Mouse (Mus musculus) liver, embryonic 11.5 days (tissue): ENCODE measurements around the gene Nbr1. TPM values are rescaled to one million over a fixed set of nuclear protein-coding genes. Genes with fewer than 3 reads are reported as not detected.
A peak's percentile ranks its signal among the peaks of the same experiment; 100 is the strongest.

Source experiments
- ATAC-seq: fragments of 200-750 bp; cut with Nextera tagmentation; replicated peaks from 2 replicates; pipeline ENCODE4 v1.8.0; 2017; ENCODE audit warnings: moderate number of reproducible peaks, mild to moderate bottlenecking, moderate TSS enrichment, moderate library complexity; ENCODE audit not compliant: low FRiP score
- DNase-seq: peaks from one replicate; pipeline ENCODE4 v3.0.0-alpha.2; 2017; ENCODE audit warnings: low spot score
- H3K27ac ChIP-seq: fragments of 300-500 bp; sonication (generic); 2 replicates; pipeline ENCODE4 v1.5.1; 2014; ENCODE audit warnings: mild to moderate bottlenecking, low read depth, low read length, control low read depth
- H3K27me3 ChIP-seq: fragments of 300-500 bp; sonication (generic); replicated peaks from 2 replicates; pipeline ENCODE4 v1.6.1; 2014; ENCODE audit warnings: low read length, mixed read lengths; ENCODE audit not compliant: control insufficient read depth, insufficient read depth
- H3K36me3 ChIP-seq: fragments of 300-500 bp; sonication (generic); 2 replicates; pipeline ENCODE4 v1.6.1; 2014; ENCODE audit warnings: mild to moderate bottlenecking, low read length, moderate library complexity, mixed read lengths; ENCODE audit not compliant: control insufficient read depth, insufficient read depth
- H3K4me1 ChIP-seq: fragments of 300-500 bp; sonication (generic); replicated peaks from 2 replicates; pipeline ENCODE4 v1.6.1; 2014; ENCODE audit warnings: low read length, mixed read lengths; ENCODE audit not compliant: control insufficient read depth, insufficient read depth
- H3K4me2 ChIP-seq: fragments of 300-500 bp; sonication (generic); 2 replicates; pipeline ENCODE4 v1.6.1; 2014; ENCODE audit warnings: mild to moderate bottlenecking, control low read depth, moderate library complexity
- H3K4me3 ChIP-seq: fragments of 300-500 bp; sonication (generic); 2 replicates; pipeline ENCODE4 v1.5.1; 2014; ENCODE audit warnings: low read depth, low read length, control low read depth
- H3K9ac ChIP-seq: fragments of 300-500 bp; sonication (generic); 2 replicates; pipeline ENCODE4 v1.6.1; 2014; ENCODE audit warnings: low read depth, low read length, control low read depth
- H3K9me3 ChIP-seq: fragments of 300-500 bp; sonication (generic); 2 replicates; pipeline ENCODE4 v1.6.1; 2016; ENCODE audit warnings: low read length, inconsistent platforms, mixed read lengths; ENCODE audit not compliant: control insufficient read depth
- WGBS: fragments of 180-500 bp; shearing (Covaris S2); extraction: QIAGEN DNeasy Blood & Tissue Kit; methylation state at CpG from one replicate; pipeline ENCODE4 v1.1.7; 2014; 5-methylcytosine and 5-hydroxymethylcytosine counted together
- polyA plus RNA-seq: library from polyadenylated mRNA; unstranded; fragments of >200 nt; fragmentation: Nextera tagmentation; extraction: Ambion mirVana; gene quantifications from 2 replicates; pipeline ENCODE4 v1.2.1, GENCODE M21; 2014

Gene Nbr1
- polyA plus RNA-seq, 1 experiment from 2014 or later = 55.7 TPM

DNA sequence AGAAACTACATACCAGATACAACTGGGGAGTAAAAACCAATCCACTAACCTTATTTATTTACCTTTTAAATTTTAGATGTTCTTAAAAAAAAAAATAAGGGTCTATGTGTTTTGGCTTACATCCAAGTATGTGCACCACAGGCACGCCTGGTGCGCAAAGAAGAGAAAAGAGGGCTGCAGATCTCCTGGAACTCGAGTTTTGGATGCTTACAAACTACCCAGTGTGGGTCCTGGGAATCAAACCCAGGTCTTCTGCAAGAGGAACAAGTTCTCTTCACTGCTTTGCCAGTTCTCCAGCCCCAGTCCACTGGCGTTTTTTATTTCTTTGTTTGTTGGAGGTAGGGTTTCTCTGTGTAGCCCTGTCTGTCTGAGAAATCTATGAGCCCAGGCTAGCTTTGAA lies 25.3 kb upstream of the Nbr1 start:
- H3K27me3 ChIP-seq = no peaks in the 10 kb centered on the region
- peaks cover 31% of the 10 kb centered on the region for H3K36me3 ChIP-seq
- H3K9me3 ChIP-seq = no peaks in the 10 kb centered on the region
- no peaks in the 10 kb centered on the region for H3K4me1 ChIP-seq
- no peak for DNase-seq
- no peak overlapping the region for H3K4me2 ChIP-seq
- WGBS = 90% methylated on average over 4 of the region's 4 CpGs
- H3K4me3 ChIP-seq = no peak overlapping the region
- no peak for ATAC-seq
- H3K9ac ChIP-seq = no peak overlapping the region
- no peak overlapping the region for H3K27ac ChIP-seq

DNA sequence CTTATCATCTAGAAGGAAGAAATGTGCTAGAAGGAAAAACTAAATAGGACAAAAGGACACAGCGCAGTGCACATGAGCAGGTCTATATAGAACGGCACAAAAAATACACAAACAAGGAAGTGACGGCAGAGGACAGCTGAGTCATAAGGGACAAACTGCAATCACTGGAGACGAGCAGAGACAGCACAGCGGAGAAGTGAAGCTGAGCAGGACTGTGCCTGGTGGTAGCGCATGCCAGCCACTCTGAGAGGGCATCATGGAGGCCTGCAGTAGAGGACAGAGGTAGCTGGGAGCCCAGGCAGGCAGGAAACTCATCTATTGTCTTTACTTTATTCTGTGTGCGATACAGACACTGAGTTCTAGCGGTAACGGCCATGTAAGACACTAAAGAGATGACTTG lies 8.4 kb upstream of the Nbr1 start:
- Histone ChIP-seq H3K9ac (no peak overlapping the region), H3K36me3 (peaks cover 12% of the 10 kb centered on the region; the same call in 1 of the 2 replicates), H3K27ac (no peak overlapping the region), H3K4me2 (no peak overlapping the region), H3K4me1 (no peaks in the 10 kb centered on the region), H3K9me3 (no peaks in the 10 kb centered on the region), H3K27me3 (no peaks in the 10 kb centered on the region), H3K4me3 (no peak overlapping the region)
- ATAC-seq = no peak
- WGBS = 87% methylated on average over 9 of the region's 9 CpGs
- DNase-seq = no peak

DNA sequence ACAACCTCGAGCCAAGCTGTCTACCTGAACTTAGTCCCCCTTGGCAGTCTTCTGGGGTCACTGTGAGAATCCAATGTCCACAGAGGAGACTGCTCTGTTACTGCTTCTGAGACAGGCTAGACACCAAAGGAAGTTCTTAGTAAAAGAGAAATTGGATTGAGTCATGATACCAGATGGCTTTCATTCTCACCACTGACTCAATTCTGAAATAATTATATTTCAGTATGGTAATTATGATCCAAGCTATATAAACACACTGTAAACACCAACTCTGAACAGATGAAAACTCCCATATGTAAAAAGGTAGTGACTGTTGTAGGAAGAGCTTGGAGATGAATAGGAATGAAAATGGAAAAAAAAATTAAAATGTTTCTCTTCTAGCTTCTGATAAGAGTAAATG lies 7.8 kb upstream of the Nbr1 start:
- Histone ChIP-seq H3K4me3 (no peak overlapping the region), H3K4me1 (no peaks in the 10 kb centered on the region), H3K27ac (no peak overlapping the region; the same call in 1 of the 2 replicates), H3K9me3 (no peaks in the 10 kb centered on the region), H3K27me3 (no peaks in the 10 kb centered on the region), H3K4me2 (no peak overlapping the region), H3K36me3 (peaks cover 15% of the 10 kb centered on the region; the same call in 1 of the 2 replicates), H3K9ac (no peak overlapping the region)
- ATAC-seq = no peak
- no peak for DNase-seq
- WGBS = 57% methylated on average over 1 of the region's 1 CpGs

DNA sequence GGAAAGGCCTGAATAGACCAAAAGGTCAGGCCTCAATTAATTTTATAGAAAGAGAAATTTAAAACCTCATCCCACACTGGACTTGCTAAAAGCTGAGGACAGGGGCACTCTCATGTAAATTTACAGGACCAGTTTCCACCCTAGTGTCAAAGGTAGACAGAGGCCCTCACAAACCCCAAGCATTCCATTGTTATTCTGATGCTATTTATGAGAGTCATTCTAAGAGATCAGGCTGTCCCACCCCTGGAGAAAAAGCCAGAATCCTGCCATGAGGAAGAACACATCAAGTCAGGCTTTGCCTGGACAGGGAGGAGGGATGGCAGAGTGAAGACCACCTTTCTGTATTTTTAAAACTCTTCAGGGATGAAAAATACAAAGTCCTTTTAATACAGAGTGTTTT lies 3.4 kb upstream of the Nbr1 start:
- DNase-seq (no peak), ATAC-seq (no peak)
- Histone ChIP-seq H3K4me1 (peaks cover 6% of the 10 kb centered on the region), H3K27ac (no peak overlapping the region), H3K36me3 (peaks cover 14% of the 10 kb centered on the region; the same call in 1 of the 2 replicates), H3K4me2 (no peak overlapping the region), H3K9ac (no peak overlapping the region), H3K27me3 (no peaks in the 10 kb centered on the region), H3K9me3 (no peaks in the 10 kb centered on the region), H3K4me3 (no peak overlapping the region)

DNA sequence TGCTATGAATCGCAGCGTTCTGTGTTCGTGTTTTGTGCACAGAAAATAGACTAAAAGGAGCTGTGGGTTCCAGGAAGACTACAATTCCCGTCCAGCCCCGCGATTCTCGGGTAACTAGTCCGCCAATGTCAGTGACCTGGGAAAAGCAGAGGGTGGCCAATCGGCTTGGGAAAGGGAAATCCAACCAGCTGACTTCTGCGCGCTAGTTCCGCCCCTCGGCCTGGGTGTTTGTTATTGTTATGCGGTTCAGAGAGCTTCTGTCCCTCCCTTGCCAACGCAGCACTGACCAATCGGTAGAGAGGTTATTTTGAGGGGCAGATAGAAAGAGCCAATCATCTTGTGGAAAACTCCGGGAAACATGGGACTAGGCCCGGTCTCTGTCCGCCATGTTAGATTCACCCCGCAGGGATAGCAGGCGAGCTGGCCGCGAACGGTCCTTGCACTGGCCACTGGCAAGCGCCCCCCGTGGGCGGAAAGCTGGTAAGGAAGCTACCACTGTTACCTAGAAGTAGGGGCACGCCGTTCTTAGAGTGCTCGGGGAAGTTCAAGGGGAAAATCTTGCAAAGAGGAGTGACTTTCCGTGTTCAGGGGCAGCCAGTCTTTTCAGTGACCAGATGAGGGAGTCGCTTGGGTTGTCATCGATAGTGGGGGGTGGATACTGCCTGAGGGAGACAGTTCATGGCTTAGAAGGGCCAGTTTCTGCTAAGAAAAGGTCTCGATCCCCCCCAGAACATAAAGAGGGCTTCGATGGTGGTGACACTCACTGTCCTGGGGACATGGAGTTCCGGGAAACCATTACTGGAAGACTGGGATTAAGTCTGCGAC lies 739 bp downstream of the Nbr1 start:
- WGBS = under 1% methylated on average over 37 of the region's 37 CpGs
- peak; percentile 94 for ATAC-seq

DNA sequence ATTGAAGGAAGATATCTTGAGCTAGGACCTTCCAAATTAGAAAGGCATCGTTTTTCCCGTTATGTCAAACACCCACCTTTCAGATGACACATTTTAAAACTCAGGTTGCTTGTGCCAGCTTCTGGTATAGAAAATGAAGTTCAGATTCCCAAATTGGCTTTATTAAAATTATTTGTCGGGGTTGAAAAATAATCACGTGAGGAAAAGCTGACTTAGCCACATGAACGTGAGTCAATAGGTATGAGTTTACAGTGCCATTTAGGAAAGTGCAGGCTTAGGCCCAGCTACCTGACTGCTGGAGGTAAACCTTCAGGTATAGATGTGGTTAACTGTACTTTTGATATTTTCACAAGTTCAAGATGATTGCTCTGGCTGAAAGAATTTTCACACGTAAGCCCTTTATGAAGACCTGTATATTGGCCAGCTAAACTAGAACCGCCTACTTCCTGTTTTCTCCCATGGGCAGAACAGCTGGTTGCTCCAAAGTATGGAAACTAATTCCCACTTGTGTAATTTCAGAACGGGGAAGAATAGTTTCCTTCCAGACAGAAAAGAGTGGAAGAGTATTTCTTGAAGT lies 1.5 kb downstream of the Nbr1 start:
- Histone ChIP-seq H3K9ac (peak overlapping the region; percentile 82), H3K4me3 (peak overlapping the region; percentile 72), H3K36me3 (peaks cover 12% of the 10 kb centered on the region; the same call in 1 of the 2 replicates), H3K4me2 (peak overlapping the region; percentile 82), H3K27me3 (no peaks in the 10 kb centered on the region), H3K27ac (peak overlapping the region; percentile 73), H3K9me3 (no peaks in the 10 kb centered on the region), H3K4me1 (peaks cover 12% of the 10 kb centered on the region)
- ATAC-seq = no peak
- no peak for DNase-seq
- 12% methylated on average over 8 of the region's 8 CpGs for WGBS

More for the DNA sequence above, 739 bp downstream of the Nbr1 start:
- H3K27ac ChIP-seq = peak overlapping the region; percentile 83
- H3K27me3 ChIP-seq = no peaks in the 10 kb centered on the region
- peak overlapping the region; percentile 72 for H3K4me3 ChIP-seq
- H3K4me1 ChIP-seq = peaks cover 12% of the 10 kb centered on the region
- H3K4me2 ChIP-seq = peak overlapping the region; percentile 82
- H3K9me3 ChIP-seq = no peaks in the 10 kb centered on the region
- peak overlapping the region; percentile 82 for H3K9ac ChIP-seq
- H3K36me3 ChIP-seq = peaks cover 12% of the 10 kb centered on the region; the same call in 1 of the 2 replicates
- DNase-seq = peak; percentile 93

DNA sequence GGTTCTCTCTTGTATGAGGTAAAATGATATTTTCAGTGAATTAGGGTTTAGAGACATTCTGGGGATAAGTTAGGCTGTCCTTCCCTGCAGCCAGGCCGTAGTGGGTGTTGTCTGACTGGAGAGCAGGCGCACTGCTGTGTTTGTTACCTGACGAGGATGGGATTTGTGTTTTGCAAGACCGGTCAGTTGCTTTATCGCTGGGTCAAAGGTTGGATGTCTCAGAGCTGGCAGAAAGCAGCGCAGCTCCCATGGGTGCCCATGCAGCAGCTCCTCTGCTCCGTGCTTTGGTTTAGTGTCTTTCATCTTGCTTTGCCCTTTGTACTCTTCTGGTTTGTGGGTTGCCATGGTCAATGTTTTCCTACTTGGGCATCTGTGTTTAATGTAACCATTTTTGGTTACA lies 4.6 kb downstream of the Nbr1 start:
- H3K27ac ChIP-seq = peak overlapping the region; percentile 45
- no peak overlapping the region for H3K9ac ChIP-seq
- peak overlapping the region; percentile 36 for H3K4me2 ChIP-seq
- peaks cover 6% of the 10 kb centered on the region; the same call in 1 of the 2 replicates for H3K4me1 ChIP-seq
- no peaks in the 10 kb centered on the region for H3K27me3 ChIP-seq
- no peak overlapping the region for H3K4me3 ChIP-seq
- DNase-seq (no peak), ATAC-seq (no peak)
- H3K9me3 ChIP-seq = no peaks in the 10 kb centered on the region
- 83% methylated on average over 7 of the region's 7 CpGs for WGBS
- peaks cover 12% of the 10 kb centered on the region; the same call in 1 of the 2 replicates for H3K36me3 ChIP-seq

DNA sequence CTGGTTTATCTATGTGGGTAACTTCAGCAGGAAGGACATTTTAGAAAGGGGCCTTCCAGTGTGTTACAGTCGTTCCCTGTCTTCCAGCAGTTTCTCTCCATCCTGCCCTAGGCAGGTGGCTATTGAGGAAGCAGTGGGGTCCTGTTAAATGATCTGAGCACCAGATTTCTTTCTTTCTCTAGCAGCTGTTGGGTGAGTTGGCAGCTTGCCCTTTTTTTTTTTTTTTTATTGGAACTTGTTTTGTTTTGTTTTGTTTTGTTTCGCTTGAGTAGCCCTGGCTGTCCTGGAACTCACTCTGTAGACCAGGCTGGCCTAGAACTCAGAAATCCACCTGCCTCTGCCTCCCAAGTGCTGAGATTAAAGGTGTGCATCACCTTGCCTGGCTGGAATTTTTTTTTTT lies 5.0 kb downstream of the Nbr1 start:
- Histone ChIP-seq H3K9ac (no peak overlapping the region), H3K4me2 (peak overlapping the region; percentile 36), H3K4me3 (no peak overlapping the region), H3K36me3 (peaks cover 12% of the 10 kb centered on the region; the same call in 1 of the 2 replicates), H3K27ac (peak overlapping the region; percentile 45), H3K4me1 (peaks cover 6% of the 10 kb centered on the region; the same call in 1 of the 2 replicates), H3K9me3 (no peaks in the 10 kb centered on the region), H3K27me3 (no peaks in the 10 kb centered on the region)
- no peak for ATAC-seq
- no peak for DNase-seq
- WGBS = 88% methylated on average over 2 of the region's 2 CpGs
